Mouse (Mus musculus) embryonic facial prominence, embryonic 14.5 days (tissue): ENCODE measurements at regions not wholly inside any gene's neighbourhood (a gene's known extent, or its start where the extent isn't known, plus 50 kb on each side); places are given as distances from the start of the nearest gene placed in this dataset.
A peak's percentile ranks its signal among the peaks of the same experiment; 100 is the strongest.

Experiments
- ATAC-seq: fragments of 200-750 bp; cut with Nextera tagmentation; 2 replicates; pipeline ENCODE4 v1.8.0; 2017; ENCODE audit warnings: low read depth, moderate number of reproducible peaks, moderate TSS enrichment
- DNase-seq: peaks from one replicate; pipeline ENCODE4 v3.0.0-alpha.2; 2015; ENCODE audit warnings: low spot score
- H3K27ac ChIP-seq: fragments of 300-500 bp; sonication (generic); replicated peaks from 2 replicates; pipeline ENCODE4 v1.5.1; 2014; ENCODE audit warnings: low read depth, mild to moderate bottlenecking, low read length, moderate library complexity
- H3K27me3 ChIP-seq: fragments of 300-500 bp; sonication (generic); replicated peaks from 2 replicates; pipeline ENCODE4 v1.6.1; 2014; ENCODE audit warnings: low read length; ENCODE audit not compliant: control insufficient read depth, insufficient read depth
- H3K36me3 ChIP-seq: fragments of 300-500 bp; sonication (generic); 2 replicates; pipeline ENCODE4 v1.6.1; 2014; ENCODE audit warnings: low read length, mixed read lengths; ENCODE audit not compliant: control insufficient read depth, insufficient read depth
- H3K4me1 ChIP-seq: fragments of 300-500 bp; sonication (generic); 2 replicates; pipeline ENCODE4 v1.6.1; 2014; ENCODE audit warnings: antibody characterized with exemption, low read length; ENCODE audit not compliant: control insufficient read depth, insufficient read depth
- H3K4me2 ChIP-seq: fragments of 300-500 bp; sonication (generic); 2 replicates; pipeline ENCODE4 v1.6.1; 2014; ENCODE audit warnings: low read depth, mild to moderate bottlenecking, low read length, moderate library complexity, mixed read lengths
- H3K4me3 ChIP-seq: fragments of 300-500 bp; sonication (generic); 2 replicates; pipeline ENCODE4 v1.5.1; 2014; ENCODE audit warnings: low read depth, mild to moderate bottlenecking, low read length
- H3K9ac ChIP-seq: fragments of 300-500 bp; sonication (generic); 2 replicates; pipeline ENCODE4 v1.6.1; 2014; ENCODE audit warnings: low read depth, mild to moderate bottlenecking, low read length, moderate library complexity, mixed read lengths
- H3K9me3 ChIP-seq: fragments of 300-500 bp; sonication (generic); 2 replicates; pipeline ENCODE4 v1.6.1; 2016; ENCODE audit warnings: low read length; ENCODE audit not compliant: control insufficient read depth
- whole genome bisulfite sequencing: fragments of 180-500 bp; shearing (Covaris S2); extraction: QIAGEN DNeasy Blood & Tissue Kit; methylation state at CpG from one replicate; pipeline ENCODE4 v1.1.7; 2014; 5-methylcytosine and 5-hydroxymethylcytosine counted together

DNA sequence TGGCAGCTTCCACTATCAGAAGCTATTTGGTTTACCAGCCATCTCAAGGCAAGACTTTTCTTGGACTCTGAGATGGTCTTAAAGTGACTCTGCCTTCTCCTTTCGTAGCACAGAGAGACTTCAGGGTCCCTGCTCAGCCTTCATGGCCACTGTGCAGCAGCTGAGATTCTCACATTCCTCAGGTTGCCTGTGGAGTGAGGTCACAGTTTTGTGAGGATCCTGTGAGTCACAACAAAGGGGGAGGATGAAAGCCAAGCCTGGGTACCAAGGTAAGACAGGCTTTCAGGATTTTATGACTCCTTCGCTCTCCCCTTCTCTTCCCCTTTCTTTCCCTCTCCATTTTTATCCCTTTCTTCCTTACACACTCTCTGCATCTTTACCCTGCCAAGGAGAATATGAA lies 241.6 kb upstream of the Tnp1 start:
- no peak overlapping the region for H3K27ac ChIP-seq
- 86% methylated on average over 2 of the region's 2 CpGs for WGBS
- H3K9me3 ChIP-seq, result no peaks in the 10 kb centered on the region
- DNase-seq, result no peak
- peaks cover 3% of the 10 kb centered on the region for H3K4me1 ChIP-seq
- no peak overlapping the region for H3K4me2 ChIP-seq
- no peak overlapping the region for H3K4me3 ChIP-seq
- ATAC-seq, result no peak
- H3K36me3 ChIP-seq, result no peaks in the 10 kb centered on the region
- H3K27me3 ChIP-seq, result no peaks in the 10 kb centered on the region
- H3K9ac ChIP-seq, result no peak overlapping the region

DNA sequence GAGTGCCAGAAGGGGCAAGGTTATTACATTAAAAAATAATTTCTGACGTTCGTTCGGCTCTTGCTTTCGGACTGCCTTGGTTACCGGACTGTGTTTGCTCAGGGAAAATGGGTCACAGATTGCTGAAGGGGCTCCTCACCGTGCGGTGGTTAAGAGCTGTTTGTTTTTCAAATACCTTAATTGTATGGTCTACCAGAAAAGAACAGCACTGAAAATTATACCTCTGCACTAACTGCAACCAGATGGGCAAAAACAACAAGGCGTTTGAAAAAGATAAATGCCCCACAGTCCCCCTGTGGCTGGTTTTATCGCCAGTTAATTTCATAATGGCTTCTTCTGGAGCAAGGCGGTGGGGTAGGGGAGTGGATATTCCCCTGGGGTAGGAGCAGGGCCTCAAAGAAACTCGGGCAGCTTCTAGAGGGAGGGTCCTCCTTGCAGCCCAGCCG lies 236.2 kb upstream of the Tnp1 start:
- WGBS, result 14% methylated on average over 12 of the region's 12 CpGs
- Histone ChIP-seq H3K9me3 (no peaks in the 10 kb centered on the region), H3K27ac (peak overlapping the region; percentile 63), H3K9ac (no peak overlapping the region), H3K4me3 (no peak overlapping the region), H3K4me2 (peak overlapping the region; percentile 31), H3K4me1 (peaks cover 14% of the 10 kb centered on the region), H3K36me3 (no peaks in the 10 kb centered on the region), H3K27me3 (no peaks in the 10 kb centered on the region)
- peak; percentile 86 for DNase-seq
- peak; percentile 91 for ATAC-seq

DNA sequence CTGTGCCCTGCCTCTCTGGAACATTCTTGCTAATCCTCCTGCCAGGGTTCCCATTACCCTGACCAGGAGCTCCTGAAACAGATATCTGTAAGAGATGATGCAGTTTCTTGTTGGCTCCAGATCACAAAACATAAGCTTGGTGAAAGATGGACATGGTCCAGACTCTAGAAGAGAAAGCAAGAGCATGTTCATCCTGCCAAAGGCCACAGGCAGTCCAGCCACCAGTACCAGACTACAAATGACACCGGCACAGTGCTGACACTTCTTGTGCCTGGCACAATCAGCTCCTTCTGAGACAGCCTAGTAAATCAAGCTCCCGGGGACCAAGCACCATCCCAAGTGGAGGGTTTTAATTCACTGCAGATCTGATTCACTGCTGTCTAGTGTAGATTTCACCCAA lies 228.3 kb upstream of the Tnp1 start:
- no peaks in the 10 kb centered on the region for H3K27me3 ChIP-seq
- peaks cover 27% of the 10 kb centered on the region for H3K4me1 ChIP-seq
- WGBS, result 57% methylated on average over 2 of the region's 2 CpGs
- DNase-seq (no peak), ATAC-seq (no peak)
- no peak overlapping the region for H3K4me2 ChIP-seq
- H3K9me3 ChIP-seq, result no peaks in the 10 kb centered on the region
- H3K9ac ChIP-seq, result no peak overlapping the region
- H3K4me3 ChIP-seq, result no peak overlapping the region
- H3K27ac ChIP-seq, result no peak overlapping the region
- no peaks in the 10 kb centered on the region for H3K36me3 ChIP-seq

DNA sequence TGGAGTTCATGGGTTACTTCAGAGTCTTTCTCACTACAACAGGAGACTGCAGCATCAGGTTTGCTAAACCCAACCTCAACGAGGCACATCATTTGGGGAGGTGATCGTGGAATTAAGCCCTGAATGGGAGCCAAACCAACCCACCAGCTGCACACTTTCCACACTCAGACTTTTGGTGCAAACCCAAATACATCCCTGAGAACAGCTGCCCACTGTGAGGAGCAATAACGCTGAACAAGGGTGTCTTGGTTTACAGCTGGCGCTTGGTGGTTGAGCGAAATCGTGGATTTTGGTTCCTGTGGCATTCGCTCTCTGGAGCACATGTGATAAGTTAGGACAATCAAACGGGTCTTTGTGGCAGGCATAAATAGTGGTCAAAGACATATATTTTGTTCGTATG lies 226.6 kb upstream of the Tnp1 start:
- peak; percentile 57 for ATAC-seq
- H3K27ac ChIP-seq, result peak overlapping the region; percentile 56

DNA sequence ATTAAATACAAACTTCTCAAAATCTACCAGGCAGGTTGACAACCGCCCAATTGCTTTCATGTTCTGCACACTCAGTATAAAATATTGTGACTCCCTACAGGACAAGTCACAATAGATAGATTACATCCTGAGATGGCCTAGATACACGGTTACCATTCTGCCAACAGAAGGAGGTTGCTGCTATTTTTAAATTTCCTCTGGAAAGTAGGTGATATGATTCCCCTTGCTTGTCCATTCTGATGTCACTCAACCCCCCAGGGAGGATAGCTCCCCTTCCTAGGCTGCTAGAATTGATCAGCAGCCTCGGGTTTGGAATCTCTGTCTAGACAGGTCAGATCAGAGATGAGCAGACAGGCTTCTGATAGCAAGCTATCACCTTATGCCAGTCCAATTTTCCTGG lies 221.2 kb upstream of the Tnp1 start:
- Histone ChIP-seq H3K4me2 (no peak overlapping the region), H3K9ac (no peak overlapping the region), H3K27me3 (no peaks in the 10 kb centered on the region), H3K9me3 (no peaks in the 10 kb centered on the region), H3K27ac (no peak overlapping the region), H3K36me3 (no peaks in the 10 kb centered on the region), H3K4me1 (peaks cover 16% of the 10 kb centered on the region), H3K4me3 (no peak overlapping the region)
- 71% methylated on average over 3 of the region's 3 CpGs for WGBS
- DNase-seq, result no peak
- ATAC-seq, result no peak

More for the DNA sequence above, 226.6 kb upstream of the Tnp1 start:
- 46% methylated on average over 9 of the region's 9 CpGs for WGBS
- peak; percentile 89 for DNase-seq
- Histone ChIP-seq H3K9ac (no peak overlapping the region), H3K4me2 (no peak overlapping the region), H3K27me3 (no peaks in the 10 kb centered on the region), H3K4me1 (peaks cover 27% of the 10 kb centered on the region), H3K36me3 (no peaks in the 10 kb centered on the region), H3K9me3 (no peaks in the 10 kb centered on the region), H3K4me3 (no peak overlapping the region)

DNA sequence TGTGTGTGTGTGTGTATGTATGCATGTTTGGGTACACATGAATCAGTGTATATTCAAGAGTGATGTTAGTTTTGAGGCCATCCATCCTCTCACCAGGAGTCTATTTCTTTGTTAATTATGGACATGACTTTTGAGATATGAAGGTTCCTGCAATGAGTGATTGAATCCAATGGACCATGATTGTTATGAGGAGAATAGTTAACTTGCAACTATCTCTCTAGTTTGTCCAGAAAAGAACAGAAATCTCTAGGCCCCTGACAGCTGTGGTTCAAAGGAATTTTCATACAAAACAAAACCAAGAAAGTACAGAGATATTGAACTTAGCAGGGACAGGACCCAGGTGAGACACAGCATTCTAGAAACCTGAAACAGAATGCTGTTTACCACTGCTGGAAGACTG lies 217.9 kb upstream of the Tnp1 start:
- no peak overlapping the region for H3K9ac ChIP-seq
- no peaks in the 10 kb centered on the region for H3K36me3 ChIP-seq
- no peaks in the 10 kb centered on the region for H3K27me3 ChIP-seq
- no peak for DNase-seq
- H3K4me2 ChIP-seq, result no peak overlapping the region
- H3K4me1 ChIP-seq, result peaks cover 7% of the 10 kb centered on the region; the same call in 1 of the 2 replicates
- peaks cover 12% of the 10 kb centered on the region; the same call in 1 of the 2 replicates for H3K9me3 ChIP-seq
- no peak for ATAC-seq
- no peak overlapping the region for H3K27ac ChIP-seq
- H3K4me3 ChIP-seq, result no peak overlapping the region

DNA sequence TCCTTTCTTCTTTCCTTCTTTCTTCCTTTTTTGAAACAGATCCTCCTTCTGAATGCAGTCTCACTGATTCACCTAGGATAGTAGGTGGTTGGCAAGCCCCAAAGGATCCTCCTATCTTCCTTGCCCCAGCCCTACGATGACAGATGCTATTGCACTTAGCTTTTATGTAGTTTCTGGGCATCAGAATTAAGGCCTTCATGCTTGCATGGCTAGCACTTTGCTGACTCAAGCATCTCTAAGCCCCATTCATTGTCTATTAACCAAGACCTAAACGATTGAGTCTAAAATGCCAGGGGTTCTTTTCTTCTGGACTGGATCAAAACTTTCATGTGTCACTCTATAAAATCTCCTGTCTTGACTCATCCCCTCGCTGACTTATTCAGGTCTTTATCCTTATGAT lies 217.3 kb upstream of the Tnp1 start:
- no peak for ATAC-seq

DNA sequence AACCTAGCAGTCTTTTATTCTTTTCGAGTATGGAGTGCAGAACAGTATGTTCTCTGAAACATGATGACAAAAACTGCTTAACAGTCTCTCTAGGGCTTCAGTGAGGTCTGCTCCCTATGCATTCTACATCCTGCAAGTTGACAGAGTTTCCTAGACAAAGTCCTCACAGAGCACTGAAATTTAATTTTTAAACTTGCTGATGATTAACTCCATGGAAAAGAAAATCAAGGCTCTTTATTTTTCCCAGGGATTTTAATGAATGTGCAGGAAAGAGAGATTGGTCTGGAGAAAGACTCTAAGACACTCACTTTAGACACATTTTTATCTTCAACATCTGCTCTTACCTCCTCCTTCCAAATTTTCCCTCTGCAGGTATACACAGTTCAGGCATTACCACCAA lies 214.9 kb upstream of the Tnp1 start:
- Histone ChIP-seq H3K36me3 (no peaks in the 10 kb centered on the region), H3K4me2 (no peak overlapping the region), H3K9me3 (peaks cover 16% of the 10 kb centered on the region; the same call in 1 of the 2 replicates), H3K4me1 (peaks cover 6% of the 10 kb centered on the region; the same call in 1 of the 2 replicates), H3K27me3 (no peaks in the 10 kb centered on the region), H3K4me3 (no peak overlapping the region), H3K9ac (no peak overlapping the region), H3K27ac (no peak overlapping the region)
- WGBS, result 54% methylated on average over 1 of the region's 1 CpGs
- DNase-seq (no peak), ATAC-seq (no peak)

More for the DNA sequence above, 217.3 kb upstream of the Tnp1 start:
- no peaks in the 10 kb centered on the region for H3K36me3 ChIP-seq
- H3K9me3 ChIP-seq, result peaks cover 16% of the 10 kb centered on the region; the same call in 1 of the 2 replicates
- H3K9ac ChIP-seq, result no peak overlapping the region
- H3K4me3 ChIP-seq, result no peak overlapping the region
- no peak for DNase-seq
- WGBS, result 84% methylated on average over 3 of the region's 3 CpGs
- no peaks in the 10 kb centered on the region for H3K27me3 ChIP-seq
- no peak overlapping the region for H3K27ac ChIP-seq
- no peak overlapping the region for H3K4me2 ChIP-seq
- H3K4me1 ChIP-seq, result peaks cover 7% of the 10 kb centered on the region; the same call in 1 of the 2 replicates

DNA sequence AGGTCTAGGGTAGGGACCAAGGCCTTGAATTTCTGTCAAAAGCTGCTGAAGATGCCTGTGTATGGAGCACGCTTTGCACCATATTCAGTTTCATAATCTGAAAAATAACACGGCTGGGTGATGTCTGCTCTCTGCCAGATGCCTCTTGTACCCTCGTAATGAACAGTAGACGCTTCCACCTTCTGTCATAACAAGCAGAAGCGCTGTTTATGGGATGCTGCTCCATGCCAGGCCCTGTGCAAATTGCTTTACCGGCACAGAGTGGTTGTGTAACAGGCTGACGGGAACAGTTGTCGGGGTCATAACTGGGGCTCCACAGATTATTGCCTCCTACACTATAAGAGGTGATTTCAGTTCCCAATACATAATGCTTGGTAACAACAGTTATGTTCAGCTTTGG lies 211.5 kb upstream of the Tnp1 start:
- Histone ChIP-seq H3K9ac (no peak overlapping the region), H3K36me3 (no peaks in the 10 kb centered on the region), H3K9me3 (peaks cover 16% of the 10 kb centered on the region; the same call in 1 of the 2 replicates), H3K4me2 (no peak overlapping the region), H3K27ac (no peak overlapping the region), H3K27me3 (no peaks in the 10 kb centered on the region), H3K4me1 (no peaks in the 10 kb centered on the region), H3K4me3 (no peak overlapping the region)
- no peak for ATAC-seq
- DNase-seq, result no peak
- 89% methylated on average over 8 of the region's 8 CpGs for WGBS
